Mouse (Mus musculus): ENCODE measurements at regions not wholly inside any gene's neighbourhood (a gene's known extent, or its start where the extent isn't known, plus 50 kb on each side); places are given as distances from the start of the nearest gene placed in this dataset.

- no peaks in the 10 kb centered on the region for H3K27me3 ChIP-seq (replicated peaks)
- no peaks in the 10 kb centered on the region for H3K36me3 ChIP-seq
- H3K9me3 ChIP-seq (replicated peaks) = no peaks in the 10 kb centered on the region
- no peak for ATAC-seq (ENCODE audit: insufficient number of reproducible peaks, low FRiP score)
- H3K27ac ChIP-seq (ENCODE audit: poor library complexity, severe bottlenecking) = no peak overlapping the region
- H3K9ac ChIP-seq = no peak overlapping the region
- H3K4me3 ChIP-seq = no peak overlapping the region
- H3K4me2 ChIP-seq = no peak overlapping the region
- no peaks in the 10 kb centered on the region for H3K4me1 ChIP-seq (replicated peaks)
Observed at GRCm38 (mm10) chr7:72503756-72504155, 197.3 kb upstream of the Mctp2 start.

DNA sequence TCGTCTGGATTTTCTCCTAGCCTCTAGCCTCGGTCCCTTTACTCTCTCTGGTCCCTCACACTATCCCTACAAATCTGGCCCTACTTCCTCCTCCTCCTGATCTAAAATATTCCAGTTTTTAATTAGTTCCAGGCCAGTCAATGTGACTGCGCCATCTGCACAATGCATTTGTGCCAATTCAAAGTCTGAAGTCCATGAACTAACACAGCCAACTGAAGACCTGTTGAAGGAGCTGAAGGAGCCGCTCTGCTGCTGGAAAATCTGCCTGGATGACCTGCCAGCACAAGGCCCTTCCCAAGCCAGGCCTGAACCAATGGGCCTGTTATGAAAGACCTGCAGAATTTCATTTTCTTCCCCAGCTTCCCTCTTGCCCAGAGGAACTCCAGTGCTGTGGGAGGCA lies 197.9 kb upstream of the Mctp2 start:
- Histone ChIP-seq H3K9me3 (replicated peaks) (no peaks in the 10 kb centered on the region), H3K4me1 (replicated peaks) (no peaks in the 10 kb centered on the region), H3K27me3 (replicated peaks) (no peaks in the 10 kb centered on the region), H3K4me2 (no peak overlapping the region), H3K9ac (no peak overlapping the region), H3K27ac (ENCODE audit: poor library complexity, severe bottlenecking) (no peak overlapping the region), H3K4me3 (no peak overlapping the region), H3K36me3 (no peaks in the 10 kb centered on the region)
- no peak for ATAC-seq (ENCODE audit: insufficient number of reproducible peaks, low FRiP score)
- WGBS = 76% methylated on average over 4 of the region's 4 CpGs

DNA sequence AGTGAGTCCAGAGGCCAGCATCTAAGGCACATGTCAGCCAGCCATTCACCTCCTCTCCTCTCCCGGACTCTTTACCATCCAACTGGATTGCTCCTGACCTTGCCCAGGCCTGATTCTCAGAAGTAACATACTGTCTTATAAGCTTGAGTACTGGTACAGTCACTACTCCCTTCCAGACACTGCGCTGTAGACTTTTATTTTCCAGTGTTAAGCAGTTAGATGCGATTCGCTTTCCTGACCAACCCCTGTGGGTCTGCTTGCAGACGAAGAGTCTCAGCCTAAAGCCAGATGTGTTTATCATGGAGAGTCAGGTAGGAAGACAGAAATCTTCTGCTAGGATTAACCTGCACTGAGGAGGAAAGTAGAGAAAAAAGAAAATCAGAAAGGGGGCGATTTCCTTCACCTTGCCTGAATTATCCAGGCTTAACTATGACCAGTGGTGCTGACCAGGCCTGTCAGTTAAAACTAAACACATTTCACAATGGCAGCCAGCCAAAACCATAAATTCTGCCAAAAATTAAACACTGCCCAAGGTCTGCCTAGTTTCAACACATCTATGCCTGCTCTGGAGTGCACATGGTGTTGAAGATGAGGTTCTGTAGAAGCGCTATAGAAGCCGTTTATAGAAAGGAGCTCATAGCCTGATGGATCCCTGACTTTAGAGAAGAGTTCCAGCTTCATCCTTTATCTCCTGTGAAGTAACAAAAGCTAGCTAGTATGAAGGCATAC lies 199.5 kb upstream of the Mctp2 start:
- H3K27me3 ChIP-seq (replicated peaks) = no peaks in the 10 kb centered on the region
- H3K4me1 ChIP-seq (replicated peaks) = no peaks in the 10 kb centered on the region
- H3K9me3 ChIP-seq (replicated peaks) = no peaks in the 10 kb centered on the region
- no peak overlapping the region for H3K4me2 ChIP-seq
- WGBS = 78% methylated on average over 8 of the region's 8 CpGs
- H3K36me3 ChIP-seq = no peaks in the 10 kb centered on the region
- H3K4me3 ChIP-seq = no peak overlapping the region
- no peak for ATAC-seq (ENCODE audit: insufficient number of reproducible peaks, low FRiP score)
- H3K27ac ChIP-seq (ENCODE audit: poor library complexity, severe bottlenecking) = no peak overlapping the region
- no peak overlapping the region for H3K9ac ChIP-seq

GRCm38 (mm10) chr7:72507946-72508345 lies 201.5 kb upstream of the Mctp2 start:
- 72% methylated on average over 5 of the region's 5 CpGs for WGBS
- Histone ChIP-seq H3K27ac (ENCODE audit: poor library complexity, severe bottlenecking) (no peak overlapping the region), H3K4me2 (no peak overlapping the region), H3K4me1 (replicated peaks) (no peaks in the 10 kb centered on the region), H3K27me3 (replicated peaks) (no peaks in the 10 kb centered on the region), H3K36me3 (no peaks in the 10 kb centered on the region), H3K4me3 (no peak overlapping the region), H3K9me3 (replicated peaks) (no peaks in the 10 kb centered on the region), H3K9ac (no peak overlapping the region)
- no peak for ATAC-seq (ENCODE audit: insufficient number of reproducible peaks, low FRiP score)

DNA sequence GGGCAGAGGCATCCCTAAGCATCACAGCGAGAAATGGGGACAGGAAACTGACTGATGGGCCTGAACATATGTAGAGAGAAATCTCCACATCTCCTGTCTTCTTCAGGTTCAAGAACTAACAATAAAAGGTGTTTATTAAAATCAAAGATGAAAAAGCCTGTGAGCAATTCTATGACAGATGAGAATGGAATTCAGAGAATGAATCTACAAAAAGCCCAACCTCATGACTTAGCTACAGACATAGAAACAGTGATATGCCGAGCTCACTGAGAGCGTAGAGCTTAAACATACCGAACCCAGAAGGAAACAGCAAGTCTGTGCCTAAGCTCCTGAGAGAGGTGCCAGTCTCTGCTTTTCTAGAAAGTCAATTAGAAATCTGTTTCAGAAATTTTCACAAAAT lies 203.7 kb upstream of the Mctp2 start:
- Histone ChIP-seq H3K4me1 (replicated peaks) (no peaks in the 10 kb centered on the region), H3K9ac (no peak overlapping the region), H3K27ac (ENCODE audit: poor library complexity, severe bottlenecking) (no peak overlapping the region), H3K4me2 (no peak overlapping the region), H3K4me3 (no peak overlapping the region), H3K27me3 (replicated peaks) (no peaks in the 10 kb centered on the region), H3K36me3 (no peaks in the 10 kb centered on the region), H3K9me3 (replicated peaks) (no peaks in the 10 kb centered on the region)
- 50% methylated on average over 4 of the region's 4 CpGs for WGBS
- ATAC-seq (ENCODE audit: insufficient number of reproducible peaks, low FRiP score) = no peak

DNA sequence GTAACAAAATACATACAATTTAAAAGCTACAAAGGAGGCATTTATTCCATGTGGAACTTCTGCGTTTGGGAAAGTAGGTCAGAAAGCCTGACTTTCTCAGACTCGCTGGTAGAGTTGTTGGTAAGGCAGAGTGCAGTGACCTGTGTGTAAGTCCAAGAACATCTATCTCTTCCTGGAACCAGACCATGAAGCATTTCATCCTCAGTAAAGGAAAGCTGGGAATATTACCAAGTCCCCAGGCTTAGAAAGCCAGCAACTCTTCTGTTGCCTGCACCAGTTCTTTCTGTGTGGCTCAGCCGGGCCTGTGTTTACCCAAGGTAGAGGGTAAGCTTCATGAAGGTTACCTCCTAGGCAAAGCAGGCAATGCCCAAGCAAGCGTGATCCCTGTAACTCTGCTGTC lies 207.0 kb upstream of the Mctp2 start:
- no peak overlapping the region for H3K9ac ChIP-seq
- no peaks in the 10 kb centered on the region for H3K27me3 ChIP-seq (replicated peaks)
- no peak overlapping the region for H3K4me3 ChIP-seq
- H3K9me3 ChIP-seq (replicated peaks) = no peaks in the 10 kb centered on the region
- no peaks in the 10 kb centered on the region for H3K4me1 ChIP-seq (replicated peaks)
- 80% methylated on average over 4 of the region's 4 CpGs for WGBS
- H3K4me2 ChIP-seq = no peak overlapping the region
- ATAC-seq (ENCODE audit: insufficient number of reproducible peaks, low FRiP score) = no peak
- H3K27ac ChIP-seq (ENCODE audit: poor library complexity, severe bottlenecking) = no peak overlapping the region
- no peaks in the 10 kb centered on the region for H3K36me3 ChIP-seq

GRCm38 (mm10) chr7:72514851-72515250 lies 208.4 kb upstream of the Mctp2 start:
- 83% methylated on average over 2 of the region's 2 CpGs for WGBS
- Histone ChIP-seq H3K4me1 (replicated peaks) (no peaks in the 10 kb centered on the region), H3K27ac (ENCODE audit: poor library complexity, severe bottlenecking) (no peak overlapping the region), H3K4me3 (no peak overlapping the region), H3K9me3 (replicated peaks) (no peaks in the 10 kb centered on the region), H3K4me2 (no peak overlapping the region), H3K27me3 (replicated peaks) (no peaks in the 10 kb centered on the region), H3K36me3 (no peaks in the 10 kb centered on the region), H3K9ac (no peak overlapping the region)
- ATAC-seq (ENCODE audit: insufficient number of reproducible peaks, low FRiP score) = no peak

DNA sequence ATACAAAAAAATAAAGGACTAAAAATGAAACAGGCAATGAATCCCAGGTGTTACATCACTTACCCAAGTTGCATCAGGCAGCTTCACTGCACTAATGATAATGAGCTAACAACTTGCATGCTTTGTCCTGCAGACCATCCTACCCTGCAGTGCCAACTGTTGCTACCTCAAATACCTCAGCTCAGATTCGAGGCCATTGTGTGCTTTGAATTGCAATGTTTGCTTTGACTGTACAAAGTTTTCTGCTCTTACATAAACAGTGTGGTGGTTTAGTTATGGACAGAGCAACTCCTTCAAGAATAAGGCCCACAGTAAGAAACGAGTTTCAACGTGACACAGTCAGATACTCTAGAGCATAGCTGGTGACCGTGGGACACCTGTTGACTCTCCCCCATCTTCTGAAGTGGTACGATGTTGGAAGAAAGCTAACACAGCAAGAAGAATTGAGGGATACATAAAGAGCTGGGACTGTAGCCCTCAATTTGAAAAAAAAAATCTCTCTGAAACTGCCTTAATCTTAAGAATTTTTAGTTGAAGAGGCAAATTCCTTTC lies 212.1 kb upstream of the Mctp2 start:
- 63% methylated on average over 5 of the region's 5 CpGs for WGBS
- Histone ChIP-seq H3K4me2 (no peak overlapping the region), H3K4me1 (replicated peaks) (no peaks in the 10 kb centered on the region), H3K4me3 (no peak overlapping the region), H3K9me3 (replicated peaks) (no peaks in the 10 kb centered on the region), H3K27me3 (replicated peaks) (no peaks in the 10 kb centered on the region), H3K27ac (ENCODE audit: poor library complexity, severe bottlenecking) (no peak overlapping the region), H3K9ac (no peak overlapping the region), H3K36me3 (no peaks in the 10 kb centered on the region)
- no peak for ATAC-seq (ENCODE audit: insufficient number of reproducible peaks, low FRiP score)

DNA sequence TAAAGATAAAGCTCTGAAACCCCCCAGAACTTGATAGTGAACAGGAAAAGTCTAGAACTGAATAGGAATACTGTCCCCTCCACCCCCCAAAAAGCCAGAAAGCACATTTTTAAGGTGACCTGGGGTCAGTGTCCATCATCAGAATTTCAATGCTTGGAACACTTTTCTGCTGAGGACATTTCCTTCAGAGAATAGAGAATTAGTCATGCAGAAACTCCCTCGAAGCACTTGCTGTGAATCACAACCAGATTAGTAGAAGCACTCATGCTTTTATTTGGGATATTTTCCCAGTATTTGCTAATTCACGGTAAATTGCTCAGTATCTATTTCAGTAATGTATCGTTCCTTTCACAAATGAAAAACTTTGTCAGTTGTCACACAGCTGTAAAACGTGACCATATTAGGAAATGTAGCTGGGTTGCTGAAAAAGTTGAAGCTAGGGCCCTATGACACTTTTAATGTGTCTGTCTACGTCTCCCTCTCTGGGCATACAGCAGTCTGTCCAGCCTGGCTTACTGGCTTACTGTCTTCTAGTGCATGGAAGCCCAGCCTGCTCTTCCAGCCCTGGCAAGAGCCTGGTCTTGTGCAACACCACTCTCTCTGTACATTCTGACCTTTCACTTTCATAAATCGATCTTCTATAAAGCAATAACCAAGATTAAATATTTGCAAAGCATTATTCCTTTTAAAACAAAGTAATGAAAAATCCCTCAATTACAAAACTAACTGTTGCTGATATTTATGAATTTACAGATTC lies 213.1 kb upstream of the Mctp2 start:
- Histone ChIP-seq H3K27ac (ENCODE audit: poor library complexity, severe bottlenecking) (no peak overlapping the region), H3K9me3 (replicated peaks) (no peaks in the 10 kb centered on the region), H3K9ac (no peak overlapping the region), H3K4me1 (replicated peaks) (no peaks in the 10 kb centered on the region), H3K36me3 (no peaks in the 10 kb centered on the region), H3K4me3 (no peak overlapping the region), H3K27me3 (replicated peaks) (no peaks in the 10 kb centered on the region), H3K4me2 (no peak overlapping the region)
- WGBS = 57% methylated on average over 6 of the region's 6 CpGs
- ATAC-seq (ENCODE audit: insufficient number of reproducible peaks, low FRiP score) = no peak

- no peak for ATAC-seq (ENCODE audit: insufficient number of reproducible peaks, low FRiP score)
- 76% methylated on average over 3 of the region's 3 CpGs for WGBS
- no peak overlapping the region for H3K4me3 ChIP-seq
- H3K4me1 ChIP-seq (replicated peaks) = no peaks in the 10 kb centered on the region
- H3K9ac ChIP-seq = no peak overlapping the region
- H3K27me3 ChIP-seq (replicated peaks) = no peaks in the 10 kb centered on the region
- H3K36me3 ChIP-seq = no peaks in the 10 kb centered on the region
- H3K4me2 ChIP-seq = no peak overlapping the region
- no peak overlapping the region for H3K27ac ChIP-seq (ENCODE audit: poor library complexity, severe bottlenecking)
- H3K9me3 ChIP-seq (replicated peaks) = no peaks in the 10 kb centered on the region
Observed at GRCm38 (mm10) chr7:72528873-72529272, 222.5 kb upstream of the Mctp2 start.

DNA sequence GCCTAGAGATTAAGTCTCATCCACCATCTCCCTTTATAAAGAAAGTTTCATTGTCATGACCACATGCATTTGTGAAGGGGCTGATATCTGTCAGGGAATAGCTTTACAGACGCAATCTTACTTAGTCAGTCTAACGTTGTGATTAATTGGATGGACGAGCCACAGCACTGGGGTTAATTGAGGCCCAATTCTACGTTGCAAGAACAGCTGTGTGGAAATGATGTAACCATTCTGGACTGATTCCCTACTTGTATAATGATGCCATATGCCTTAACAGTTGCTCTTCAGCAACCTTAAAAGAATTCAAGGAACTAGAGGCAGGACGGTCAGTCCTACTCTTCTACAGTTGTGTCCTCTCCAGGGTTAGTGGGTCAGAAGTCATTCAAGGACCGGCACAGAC lies 231.9 kb upstream of the Mctp2 start:
- H3K9ac ChIP-seq = no peak overlapping the region
- no peak overlapping the region for H3K4me3 ChIP-seq
- no peak overlapping the region for H3K27ac ChIP-seq (ENCODE audit: poor library complexity, severe bottlenecking)
- H3K27me3 ChIP-seq (replicated peaks) = no peaks in the 10 kb centered on the region
- no peaks in the 10 kb centered on the region for H3K9me3 ChIP-seq (replicated peaks)
- no peaks in the 10 kb centered on the region for H3K4me1 ChIP-seq (replicated peaks)
- 73% methylated on average over 6 of the region's 6 CpGs for WGBS
- H3K4me2 ChIP-seq = no peak overlapping the region
- H3K36me3 ChIP-seq = no peaks in the 10 kb centered on the region
- ATAC-seq (ENCODE audit: insufficient number of reproducible peaks, low FRiP score) = no peak

All from heart, embryonic 12.5 days (tissue).